Mouse (Mus musculus) forebrain, postnatal 0 days (tissue): ENCODE results near the gene Pex11b. TPM values are rescaled to one million over a fixed set of nuclear protein-coding genes. Genes with fewer than 3 reads are reported as not detected.

ENCODE experiments used
- ATAC-seq: fragments of 200-750 bp; cut with Nextera tagmentation; 2 replicates; pipeline ENCODE4 v1.8.0; 2017; ENCODE audit warnings: mild to moderate bottlenecking, moderate library complexity
- DNase-seq: peaks from one replicate; pipeline ENCODE4 v3.0.0-alpha.2; 2015
- H3K27ac ChIP-seq: fragments of 300-500 bp; sonication (generic); 2 replicates; pipeline ENCODE4 v1.5.1; 2014; ENCODE audit warnings: low read depth, mild to moderate bottlenecking, antibody characterized with exemption, low read length, moderate library complexity, mixed read lengths
- H3K27me3 ChIP-seq: fragments of 300-500 bp; sonication (generic); 2 replicates; pipeline ENCODE4 v1.6.1; 2014; ENCODE audit warnings: mild to moderate bottlenecking, low read length, mixed read lengths; ENCODE audit not compliant: insufficient read depth
- H3K36me3 ChIP-seq: fragments of 300-500 bp; sonication (generic); 2 replicates; pipeline ENCODE4 v1.6.1; 2014; ENCODE audit warnings: mild to moderate bottlenecking, moderate library complexity; ENCODE audit not compliant: insufficient read depth
- H3K4me1 ChIP-seq: fragments of 300-500 bp; sonication (generic); 2 replicates; pipeline ENCODE4 v1.6.1; 2014; ENCODE audit warnings: antibody characterized with exemption; ENCODE audit not compliant: insufficient read depth
- H3K4me2 ChIP-seq: fragments of 300-500 bp; sonication (generic); 2 replicates; pipeline ENCODE4 v1.6.1; 2014; ENCODE audit warnings: low read depth, mild to moderate bottlenecking, moderate library complexity
- H3K4me3 ChIP-seq: fragments of 300-500 bp; sonication (generic); 2 replicates; pipeline ENCODE4 v1.5.1; 2014; ENCODE audit warnings: low read depth, low read length, mixed read lengths
- H3K9ac ChIP-seq: fragments of 300-500 bp; sonication (generic); 2 replicates; pipeline ENCODE4 v1.6.1; 2014; ENCODE audit warnings: mild to moderate bottlenecking
- H3K9me3 ChIP-seq: fragments of 300-500 bp; sonication (generic); 2 replicates; pipeline ENCODE4 v1.6.1; 2016; ENCODE audit warnings: low read length
- CTCF ChIP-seq: sonication (generic); IDR thresholded peaks from 2 replicates; pipeline ENCODE4 v1.5.1; 2016; ENCODE audit warnings: antibody characterized with exemption, control low read depth, low read depth
- WGBS: fragments of 180-500 bp; shearing (Covaris S2); extraction: QIAGEN DNeasy Blood & Tissue Kit; methylation state at CpG from one replicate; pipeline ENCODE4 v1.1.7; 2014; 5-methylcytosine and 5-hydroxymethylcytosine counted together
- polyA plus RNA-seq: library from polyadenylated mRNA; unstranded; fragments of >200 nt; fragmentation: Nextera tagmentation; extraction: Ambion mirVana; gene quantifications from 2 replicates; pipeline ENCODE4 v1.2.1, GENCODE M21; 2015
- total RNA-seq: library from RNA; depleted of rRNA; stranded (reverse); fragments of >200 nt; gene quantifications from 2 replicates; pipeline ENCODE4 v1.2.3, GENCODE M21; 2014; rRNA removed

Gene Pex11b
- 39.0 and 42.5 TPM in 2 replicates for total RNA-seq
- 72.2 and 73.6 TPM in 2 replicates for polyA plus RNA-seq

DNA sequence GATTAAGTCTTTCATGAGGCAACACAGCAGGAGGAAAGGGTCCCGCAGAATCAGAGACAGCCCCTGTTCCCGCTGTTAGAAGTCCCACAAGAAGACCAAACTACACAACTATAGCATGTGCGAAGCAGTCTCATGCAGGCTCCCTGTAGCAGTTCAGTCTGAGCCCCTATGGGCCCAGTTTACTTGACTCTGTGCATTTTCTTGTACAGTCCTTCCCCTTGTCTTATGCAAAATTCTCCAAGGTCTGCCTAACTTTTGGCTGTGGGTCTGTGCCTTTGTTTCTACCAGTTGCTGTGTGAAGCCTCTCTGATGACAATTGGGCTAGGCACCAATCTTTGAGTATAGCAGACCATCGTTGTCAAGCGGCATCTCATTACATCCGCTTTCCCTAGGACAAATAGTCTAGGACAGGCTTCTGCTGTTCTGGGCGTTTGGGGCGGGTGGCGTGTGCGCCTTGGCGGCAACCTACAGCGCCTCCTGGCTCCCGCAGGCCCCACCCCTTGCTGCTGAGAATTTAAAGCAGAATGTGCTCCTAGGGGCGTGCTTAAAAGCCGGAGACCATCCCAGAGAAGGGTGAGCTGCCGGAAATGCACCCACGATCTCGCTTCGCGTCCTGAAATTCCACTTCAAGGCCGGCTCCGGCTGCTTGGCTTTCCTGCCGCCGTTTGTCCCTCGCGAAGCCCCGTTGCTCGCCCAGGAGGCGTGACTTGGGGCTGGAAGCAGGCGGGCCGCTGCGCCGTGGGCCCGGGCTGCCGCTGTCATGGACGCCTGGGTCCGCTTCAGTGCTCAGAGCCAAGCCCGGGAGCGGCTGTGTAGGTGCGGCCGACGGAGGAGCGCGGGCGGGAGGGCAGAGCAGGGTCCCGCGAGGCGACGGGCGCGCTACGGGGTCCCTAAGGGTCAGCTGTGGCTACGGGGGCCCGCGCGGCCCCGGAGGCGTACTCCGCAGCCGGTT is at the start of gene Pex11b, which contains the start of gene Gm42957:
Gene Pex11b, plus strand, starts transcription at position 449 of the 952 bp plus-strand sequence.
Gene Gm42957, plus strand, starts transcription at position 547 of the 952 bp plus-strand sequence.
- WGBS, result 2% methylated on average over 60 of the region's 60 CpGs

DNA sequence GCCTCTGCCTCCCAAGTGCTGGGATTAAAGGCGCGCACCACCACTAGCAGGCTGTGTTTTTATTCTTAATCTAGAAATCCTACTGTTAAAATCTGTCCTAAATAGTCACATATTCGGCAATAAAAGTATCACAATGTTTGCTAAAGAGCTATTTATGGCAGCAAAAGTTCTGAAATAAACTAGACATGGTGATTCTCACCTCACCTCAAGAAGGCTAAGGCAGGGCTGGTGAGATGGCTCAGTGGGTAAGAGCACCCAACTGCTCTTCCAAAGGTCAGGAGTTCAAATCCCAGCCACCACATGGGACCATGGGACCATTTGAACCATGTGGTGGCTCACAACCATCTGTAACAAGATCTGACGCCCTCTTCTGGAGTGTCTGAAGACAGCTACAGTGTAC is 44.5 kb upstream of the Pex11b start:
- WGBS, result 83% methylated on average over 4 of the region's 4 CpGs
- H3K27me3 ChIP-seq, result no peaks in the 10 kb centered on the region
- H3K9ac ChIP-seq, result no peak overlapping the region
- TF ChIP-seq CTCF, result no peak
- H3K4me2 ChIP-seq, result no peak overlapping the region
- no peaks in the 10 kb centered on the region for H3K9me3 ChIP-seq
- no peak for DNase-seq
- no peak overlapping the region for H3K27ac ChIP-seq
- H3K4me3 ChIP-seq, result no peak overlapping the region
- H3K4me1 ChIP-seq, result peaks cover 10% of the 10 kb centered on the region; the same call in 1 of the 2 replicates
- no peaks in the 10 kb centered on the region for H3K36me3 ChIP-seq
- ATAC-seq, result no peak

More for the DNA sequence above, at the start of gene Pex11b, which contains the start of gene Gm42957:
- peak; percentile 65 for TF ChIP-seq CTCF
- peak within 1 kb of the TSS; percentile 83 for H3K4me2 ChIP-seq
- no peaks in the 10 kb centered on the region for H3K27me3 ChIP-seq
- H3K36me3 ChIP-seq, result peaks cover 26% of the 10 kb centered on the region; the same call in 1 of the 2 replicates
- H3K9me3 ChIP-seq, result no peaks in the 10 kb centered on the region
- peak; percentile 86 for DNase-seq
- H3K9ac ChIP-seq, result peak within 1 kb of the TSS; percentile 93
- ATAC-seq, result peak; percentile 94
- H3K27ac ChIP-seq, result peak within 1 kb of the TSS; percentile 90
- peak within 1 kb of the TSS; percentile 82 for H3K4me3 ChIP-seq
- peaks cover 19% of the 10 kb centered on the region for H3K4me1 ChIP-seq

DNA sequence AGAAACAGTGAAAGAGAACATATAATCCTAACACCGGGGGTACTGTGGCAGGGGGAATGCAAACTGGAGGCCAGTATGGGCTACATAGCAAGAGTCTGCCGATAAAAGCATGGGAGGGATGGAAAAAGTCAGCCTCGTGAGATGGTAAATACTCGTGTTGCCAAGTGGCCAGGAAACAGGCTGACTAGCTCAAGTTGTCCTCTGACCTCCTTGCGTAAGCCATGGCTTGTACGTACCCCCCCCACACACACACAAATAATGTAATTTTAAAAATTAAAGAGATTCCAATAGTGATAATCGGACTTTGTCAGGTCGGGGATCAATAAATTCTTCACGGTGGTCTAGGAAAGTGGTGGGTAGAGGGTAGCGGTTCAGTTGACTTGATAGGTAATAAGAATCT is 41.8 kb upstream of the Pex11b start:
- no peak for TF ChIP-seq CTCF
- ATAC-seq (no peak), DNase-seq (no peak)
- peak overlapping the region; percentile 69 for H3K9ac ChIP-seq
- peak overlapping the region; percentile 68 for H3K4me2 ChIP-seq
- peaks cover 19% of the 10 kb centered on the region; the same call in 1 of the 2 replicates for H3K4me1 ChIP-seq
- peak overlapping the region; percentile 57 for H3K4me3 ChIP-seq
- H3K36me3 ChIP-seq, result no peaks in the 10 kb centered on the region
- no peaks in the 10 kb centered on the region for H3K27me3 ChIP-seq
- H3K9me3 ChIP-seq, result no peaks in the 10 kb centered on the region
- peak overlapping the region; percentile 86 for H3K27ac ChIP-seq
- 0% methylated on average over 10 of the region's 10 CpGs for whole genome bisulfite sequencing

DNA sequence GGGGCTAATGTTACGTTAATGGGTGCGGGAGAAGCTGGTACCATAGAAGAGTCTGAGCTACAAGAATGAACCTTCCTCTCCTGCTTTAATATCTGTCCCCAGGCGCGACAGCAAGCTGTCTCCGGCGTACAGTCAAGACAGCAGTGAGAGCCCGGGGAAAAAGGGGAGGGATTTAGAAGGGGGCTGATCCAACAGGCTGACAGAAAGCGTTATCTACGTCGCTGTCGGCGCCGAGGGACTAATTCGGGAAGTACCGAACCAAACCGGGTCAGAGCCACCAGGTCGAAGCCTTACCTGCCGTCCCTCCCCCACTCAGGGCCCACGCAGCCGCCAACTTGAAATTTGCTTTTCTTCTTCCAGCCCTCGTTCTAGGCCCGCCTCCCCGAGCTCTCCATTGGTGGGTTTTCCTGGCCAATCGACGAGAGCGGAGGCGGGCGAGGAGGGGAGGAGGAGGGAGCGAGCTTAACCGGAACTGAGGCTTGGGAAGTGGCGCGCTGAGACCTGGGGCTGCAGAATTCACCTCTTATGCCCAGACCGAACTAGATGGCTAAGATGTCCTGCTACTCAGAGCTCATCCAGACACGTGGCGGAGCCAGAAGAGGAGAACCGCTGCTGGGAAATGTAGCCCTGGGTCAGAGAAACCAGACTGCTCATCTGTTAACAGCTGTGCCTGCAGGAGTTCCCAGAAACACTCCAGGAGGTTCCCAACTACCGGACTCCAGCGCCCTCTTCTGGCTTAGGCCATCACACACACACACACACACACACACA is 41.2 kb upstream of the Pex11b start, which contains the start of gene Polr3gl:
Gene Polr3gl, minus strand, starts transcription at position 392 of the 771 bp plus-strand sequence.
- Histone ChIP-seq H3K27ac (peak within 1 kb of the TSS; percentile 90), H3K4me1 (peaks cover 22% of the 10 kb centered on the region; the same call in 1 of the 2 replicates), H3K9me3 (no peaks in the 10 kb centered on the region), H3K4me2 (peak within 1 kb of the TSS; percentile 68), H3K9ac (peak within 1 kb of the TSS; percentile 69), H3K36me3 (no peaks in the 10 kb centered on the region), H3K27me3 (no peaks in the 10 kb centered on the region), H3K4me3 (peak within 1 kb of the TSS; percentile 57)
- DNase-seq (peak; percentile 95), ATAC-seq (peak; percentile 87)
- TF ChIP-seq CTCF, result peak; percentile 42
- under 1% methylated on average over 38 of the region's 38 CpGs for WGBS

DNA sequence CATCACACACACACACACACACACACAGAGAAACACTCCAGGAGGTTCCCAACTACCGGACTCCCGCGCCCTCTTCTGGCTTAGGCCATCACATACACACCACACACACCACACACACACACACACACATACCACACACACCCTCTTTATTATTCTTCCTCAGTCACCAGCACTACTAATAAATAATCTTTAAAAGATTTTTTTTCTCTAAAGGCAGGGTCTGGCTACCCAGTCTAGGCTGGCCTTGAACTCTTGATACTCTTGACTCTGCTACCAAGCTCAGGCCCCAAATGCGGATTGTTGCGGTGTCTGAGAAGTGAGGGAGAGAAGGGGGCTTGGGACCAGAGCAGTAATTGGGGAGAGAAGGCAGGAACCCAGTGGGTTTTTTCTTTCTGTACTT is 40.3 kb upstream of the Pex11b start:
- H3K4me1 ChIP-seq, result peaks cover 22% of the 10 kb centered on the region; the same call in 1 of the 2 replicates
- ATAC-seq (no peak), DNase-seq (no peak)
- H3K27me3 ChIP-seq, result no peaks in the 10 kb centered on the region
- no peak overlapping the region for H3K9ac ChIP-seq
- 83% methylated on average over 5 of the region's 5 CpGs for WGBS
- H3K4me2 ChIP-seq, result no peak overlapping the region
- peak overlapping the region; percentile 90; the same call in 1 of the 2 replicates for H3K27ac ChIP-seq
- TF ChIP-seq CTCF, result no peak
- H3K36me3 ChIP-seq, result no peaks in the 10 kb centered on the region
- no peak overlapping the region for H3K4me3 ChIP-seq
- H3K9me3 ChIP-seq, result no peaks in the 10 kb centered on the region

DNA sequence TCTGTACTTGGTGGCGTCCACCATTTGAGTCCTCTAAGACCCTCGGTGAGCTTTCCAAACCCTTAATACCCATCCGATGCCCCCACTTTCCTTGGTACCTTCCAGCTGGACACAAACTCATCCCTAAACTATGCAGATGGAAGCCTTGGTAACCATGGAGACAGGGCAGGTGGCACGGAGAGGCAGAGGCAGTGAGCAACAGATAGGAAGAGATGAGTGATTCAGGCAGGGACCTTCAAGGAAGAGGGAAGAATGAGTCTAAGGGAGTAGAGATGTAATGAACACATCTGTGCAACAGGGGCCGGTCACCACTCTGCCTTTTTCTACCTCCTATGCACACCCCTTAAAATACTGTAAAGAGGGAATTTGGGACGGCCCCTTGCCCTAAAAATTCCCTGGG is 39.5 kb upstream of the Pex11b start:
- TF ChIP-seq CTCF, result no peak
- Histone ChIP-seq H3K4me2 (peak overlapping the region; percentile 100), H3K36me3 (no peaks in the 10 kb centered on the region), H3K4me3 (peak overlapping the region; percentile 59), H3K27ac (peak overlapping the region; percentile 90), H3K4me1 (peaks cover 26% of the 10 kb centered on the region), H3K9ac (peak overlapping the region; percentile 81; the same call in 1 of the 2 replicates), H3K9me3 (no peaks in the 10 kb centered on the region), H3K27me3 (no peaks in the 10 kb centered on the region)
- no peak; the same call in 1 of the 2 replicates for ATAC-seq
- 29% methylated on average over 6 of the region's 6 CpGs for WGBS
- peak; percentile 54 for DNase-seq
